Mouse (Mus musculus): ENCODE results near the gene Unc119. TPM values are rescaled to one million over a fixed set of nuclear protein-coding genes. Genes with fewer than 3 reads are reported as not detected.

Unc119 gene
- total and polyA plus RNA-seq, 3 experiments = 4.6 to 16.8 (median 4.9) TPM

DNA sequence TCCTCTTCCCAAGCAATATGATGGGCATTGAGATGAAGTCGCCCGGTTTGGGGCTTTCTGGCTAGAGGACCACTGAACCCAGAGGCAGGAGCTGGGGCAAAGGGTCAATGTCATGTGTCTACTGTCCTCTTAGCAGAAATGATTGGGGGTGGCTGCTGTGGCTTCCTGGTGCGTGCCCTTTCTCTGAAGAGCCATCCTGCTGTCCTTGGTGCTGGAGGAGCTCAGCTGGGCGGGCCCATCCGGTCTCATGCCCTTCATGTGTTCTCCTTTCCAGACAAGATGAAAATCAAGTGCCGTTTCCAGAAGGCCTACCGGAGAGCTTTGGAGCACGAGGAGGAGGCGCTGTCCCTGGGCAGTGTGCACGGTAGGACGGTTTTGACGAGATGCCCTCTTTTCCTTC lies 10.6 kb upstream of the Unc119 start:
- Histone ChIP-seq H3K9ac (ENCODE audit: low read depth, low read length) (no peak overlapping the region), H3K79me2 (replicated peaks; ENCODE audit: control insufficient read depth, insufficient read depth, low read length) (no peaks in the 10 kb centered on the region), H3K4me3 (no peak overlapping the region), H3K4me1 (ENCODE audit: control insufficient read depth, insufficient read depth, low read length) (peaks cover 2% of the 10 kb centered on the region), H3K27me3 (ENCODE audit: control insufficient read depth, insufficient read depth, low read length) (no peaks in the 10 kb centered on the region), H3K36me3 (ENCODE audit: control insufficient read depth, insufficient read depth, low read length) (no peaks in the 10 kb centered on the region), H3K27ac (no peak overlapping the region)
- no peak for DNase-seq
- intact Hi-C loops (cut with DNase I) = no loop called here
- TF ChIP-seq CTCF (IDR thresholded peaks at IDR 0.05) = no peak
- no peak for TF ChIP-seq EP300 (IDR thresholded peaks at IDR 0.05; ENCODE audit: insufficient read depth, low read depth, low read length)
- no peak for TF ChIP-seq POLR2A (IDR thresholded peaks at IDR 0.05; ENCODE audit: insufficient read depth, low read depth, low read length)
- 97% methylated on average over 12 of the region's 12 CpGs for WGBS

DNA sequence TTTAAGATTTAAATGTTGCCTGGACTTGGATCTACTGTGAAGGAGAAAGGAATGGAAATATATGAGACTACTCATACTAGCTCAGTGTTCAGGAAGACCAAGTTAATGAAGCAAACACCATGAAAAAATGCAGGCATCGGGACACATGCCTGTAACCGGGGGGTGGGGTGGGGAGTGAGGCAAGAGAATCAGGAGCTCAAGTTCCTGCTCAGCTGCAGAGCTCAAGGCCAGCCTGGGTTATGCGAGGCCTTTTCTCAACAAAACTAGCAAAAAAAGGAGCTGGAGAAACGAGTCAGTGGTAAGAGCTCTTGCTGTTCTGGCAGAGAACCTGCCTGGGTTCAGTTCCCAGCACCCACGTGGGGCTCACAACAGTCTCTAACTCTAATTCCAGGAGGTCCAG lies 9.3 kb upstream of the Unc119 start:
- no peak for DNase-seq
- intact Hi-C loops (cut with DNase I) = no loop called here
- no peak overlapping the region for H3K27ac ChIP-seq
- H3K79me2 ChIP-seq (replicated peaks; ENCODE audit: control insufficient read depth, insufficient read depth, low read length) = no peaks in the 10 kb centered on the region
- no peak overlapping the region for H3K4me3 ChIP-seq
- H3K4me1 ChIP-seq (ENCODE audit: control insufficient read depth, insufficient read depth, low read length) = peaks cover 2% of the 10 kb centered on the region
- no peaks in the 10 kb centered on the region for H3K27me3 ChIP-seq (ENCODE audit: control insufficient read depth, insufficient read depth, low read length)
- 83% methylated on average over 5 of the region's 5 CpGs for WGBS
- H3K36me3 ChIP-seq (ENCODE audit: control insufficient read depth, insufficient read depth, low read length) = no peaks in the 10 kb centered on the region
- TF ChIP-seq POLR2A (IDR thresholded peaks at IDR 0.05; ENCODE audit: insufficient read depth, low read depth, low read length) = no peak
- TF ChIP-seq EP300 (IDR thresholded peaks at IDR 0.05; ENCODE audit: insufficient read depth, low read depth, low read length) = no peak
- no peak for TF ChIP-seq CTCF (IDR thresholded peaks at IDR 0.05)
- H3K9ac ChIP-seq (ENCODE audit: low read depth, low read length) = no peak overlapping the region

DNA sequence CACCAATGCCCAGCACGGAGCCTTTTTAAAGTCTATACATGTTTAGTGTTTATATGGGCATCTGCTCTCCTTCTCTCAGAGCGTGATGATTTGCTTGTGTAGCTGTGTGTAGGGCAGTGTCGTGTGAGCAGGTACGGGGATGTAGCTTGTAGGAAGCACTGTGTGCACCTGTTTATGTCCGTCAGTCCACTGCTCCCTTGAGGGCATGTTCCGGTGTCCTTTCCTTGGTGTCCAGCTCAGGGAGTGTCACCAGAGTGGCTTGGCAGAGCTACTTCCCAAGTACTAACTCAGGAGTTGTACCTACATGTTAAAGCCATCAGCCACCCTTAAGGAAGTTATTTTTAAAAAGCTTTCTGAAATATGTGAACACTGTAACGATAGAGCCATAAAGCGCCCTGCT lies 6.2 kb upstream of the Unc119 start:
- WGBS = 92% methylated on average over 8 of the region's 8 CpGs
- Histone ChIP-seq H3K27ac (no peak overlapping the region), H3K36me3 (ENCODE audit: control insufficient read depth, insufficient read depth, low read length) (no peaks in the 10 kb centered on the region), H3K4me3 (no peak overlapping the region), H3K4me1 (ENCODE audit: control insufficient read depth, insufficient read depth, low read length) (no peaks in the 10 kb centered on the region), H3K79me2 (replicated peaks; ENCODE audit: control insufficient read depth, insufficient read depth, low read length) (no peaks in the 10 kb centered on the region), H3K27me3 (ENCODE audit: control insufficient read depth, insufficient read depth, low read length) (no peaks in the 10 kb centered on the region), H3K9ac (ENCODE audit: low read depth, low read length) (no peak overlapping the region)
- DNase-seq = no peak
- no peak for TF ChIP-seq CTCF (IDR thresholded peaks at IDR 0.05)
- intact Hi-C loops (cut with DNase I) = no loop called here

- Histone ChIP-seq H3K27ac (no peak overlapping the region), H3K9ac (ENCODE audit: low read depth, low read length) (no peak overlapping the region), H3K36me3 (ENCODE audit: control insufficient read depth, insufficient read depth, low read length) (no peaks in the 10 kb centered on the region), H3K79me2 (replicated peaks; ENCODE audit: control insufficient read depth, insufficient read depth, low read length) (no peaks in the 10 kb centered on the region), H3K27me3 (ENCODE audit: control insufficient read depth, insufficient read depth, low read length) (no peaks in the 10 kb centered on the region), H3K4me1 (ENCODE audit: control insufficient read depth, insufficient read depth, low read length) (peaks cover 10% of the 10 kb centered on the region), H3K4me3 (no peak overlapping the region)
- intact Hi-C loops (cut with DNase I) = no loop called here
- DNase-seq = no peak
- TF ChIP-seq CTCF (IDR thresholded peaks at IDR 0.05) (no peak), POLR2A (IDR thresholded peaks at IDR 0.05; ENCODE audit: insufficient read depth, low read depth, low read length) (no peak), EP300 (IDR thresholded peaks at IDR 0.05; ENCODE audit: insufficient read depth, low read depth, low read length) (no peak)
- WGBS = 64% methylated on average over 12 of the region's 12 CpGs
These were observed 1.6 kb upstream of the Unc119 start for GRCm38 (mm10) chr11:78341702-78342101.

GRCm38 (mm10) chr11:78344328-78344889 lies 1.1 kb downstream of the Unc119 start:
- H3K4me1 ChIP-seq (ENCODE audit: control insufficient read depth, insufficient read depth, low read length) = peaks cover 10% of the 10 kb centered on the region
- H3K27ac ChIP-seq = no peak overlapping the region
- no peaks in the 10 kb centered on the region for H3K79me2 ChIP-seq (replicated peaks; ENCODE audit: control insufficient read depth, insufficient read depth, low read length)
- no peak overlapping the region; the same call in 1 of the 2 replicates for H3K9ac ChIP-seq (ENCODE audit: low read depth, low read length)
- no peak for TF ChIP-seq EP300 (IDR thresholded peaks at IDR 0.05; ENCODE audit: insufficient read depth, low read depth, low read length)
- H3K36me3 ChIP-seq (ENCODE audit: control insufficient read depth, insufficient read depth, low read length) = no peaks in the 10 kb centered on the region
- intact Hi-C loops (cut with DNase I) = no loop called here
- WGBS = 30% methylated on average over 6 of the region's 6 CpGs
- no peaks in the 10 kb centered on the region for H3K27me3 ChIP-seq (ENCODE audit: control insufficient read depth, insufficient read depth, low read length)
- no peak overlapping the region for H3K4me3 ChIP-seq
- no peak for DNase-seq

DNA sequence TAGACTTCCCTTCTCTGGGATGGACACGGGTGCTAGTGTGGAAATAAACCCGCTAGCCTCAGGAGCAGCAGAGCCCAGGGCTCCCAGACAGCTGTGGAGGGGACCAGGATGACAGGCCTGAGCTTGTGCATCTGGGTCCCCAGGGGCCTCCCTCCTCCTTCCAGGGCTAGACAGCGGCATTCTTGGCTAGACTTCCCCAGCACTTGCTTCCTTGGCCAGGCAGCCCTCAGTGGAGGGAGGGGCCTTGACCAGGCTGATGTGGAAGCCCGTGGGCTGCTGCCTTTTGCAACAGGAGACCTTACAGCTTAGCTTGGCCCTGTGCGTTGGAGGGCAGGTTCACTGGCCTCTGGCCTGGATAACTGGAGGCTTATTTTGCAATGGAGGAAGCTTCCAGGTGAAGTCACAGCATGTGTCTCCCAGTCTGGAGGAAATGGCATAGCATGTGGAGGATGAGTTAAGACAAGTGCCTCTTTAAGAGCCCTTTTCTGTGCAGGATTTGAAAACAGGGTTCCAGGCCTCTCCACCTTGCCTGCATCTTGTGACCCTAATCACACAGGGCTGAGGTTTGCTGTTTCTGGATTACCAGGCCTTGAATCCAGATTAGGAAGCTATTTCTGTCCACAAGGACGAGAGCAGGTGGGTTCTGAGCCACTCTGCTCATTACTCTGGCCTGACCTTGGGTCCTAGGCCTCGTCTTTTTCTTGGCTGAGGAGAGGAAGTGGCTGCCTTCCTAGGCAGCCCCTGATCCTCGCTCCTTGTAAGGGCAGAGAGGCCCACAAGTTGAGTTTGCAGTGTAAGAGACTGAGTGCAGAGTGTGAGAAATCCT lies 1.8 kb downstream of the Unc119 start:
- Histone ChIP-seq H3K27me3 (ENCODE audit: control insufficient read depth, insufficient read depth, low read length) (no peaks in the 10 kb centered on the region), H3K4me3 (no peak overlapping the region), H3K4me1 (ENCODE audit: control insufficient read depth, insufficient read depth, low read length) (peaks cover 10% of the 10 kb centered on the region), H3K79me2 (replicated peaks; ENCODE audit: control insufficient read depth, insufficient read depth, low read length) (no peaks in the 10 kb centered on the region), H3K36me3 (ENCODE audit: control insufficient read depth, insufficient read depth, low read length) (no peaks in the 10 kb centered on the region), H3K9ac (ENCODE audit: low read depth, low read length) (no peak overlapping the region; the same call in 1 of the 2 replicates), H3K27ac (peak overlapping the region; percentile 28)
- intact Hi-C loops (cut with DNase I) = loop anchor here (5.0 kb wide), 2 partner anchors 43 to 83 kb away; partner anchors contain the start of genes 2610507B11Rik and Spag5
- DNase-seq = peak; percentile 74 to 82
- WGBS = 26% methylated on average over 8 of the region's 8 CpGs
- TF ChIP-seq POLR2A (IDR thresholded peaks at IDR 0.05; ENCODE audit: insufficient read depth, low read depth, low read length) = no peak
- no peak for TF ChIP-seq EP300 (IDR thresholded peaks at IDR 0.05; ENCODE audit: insufficient read depth, low read depth, low read length)
- no peak for TF ChIP-seq CTCF (IDR thresholded peaks at IDR 0.05)

Data from heart, adult 2 months (tissue).